Mouse (Mus musculus) gastrocnemius, postnatal 10 days (tissue): ENCODE results near the gene Ganab. TPM values are rescaled to one million over a fixed set of nuclear protein-coding genes. Genes with fewer than 3 reads are reported as not detected.
"Not testable (repeated sequence)": the region's sequence is repeated elsewhere in the genome, so short reads cannot be mapped to it uniquely, and the experiment has no call there.

Experiments used
- DNase-seq: peaks from one replicate; pipeline ENCODE4 v3.0.0; 2021; ENCODE audit warnings: mixed read lengths
- total RNA-seq, 2 experiments: library from RNA; stranded (reverse); gene quantifications; 2 replicates each; pipeline ENCODE4 v1.2.3; 2021

Ganab gene
- total RNA-seq, 2 experiments from 2014 or later = 42.1 to 58.8 TPM

DNA sequence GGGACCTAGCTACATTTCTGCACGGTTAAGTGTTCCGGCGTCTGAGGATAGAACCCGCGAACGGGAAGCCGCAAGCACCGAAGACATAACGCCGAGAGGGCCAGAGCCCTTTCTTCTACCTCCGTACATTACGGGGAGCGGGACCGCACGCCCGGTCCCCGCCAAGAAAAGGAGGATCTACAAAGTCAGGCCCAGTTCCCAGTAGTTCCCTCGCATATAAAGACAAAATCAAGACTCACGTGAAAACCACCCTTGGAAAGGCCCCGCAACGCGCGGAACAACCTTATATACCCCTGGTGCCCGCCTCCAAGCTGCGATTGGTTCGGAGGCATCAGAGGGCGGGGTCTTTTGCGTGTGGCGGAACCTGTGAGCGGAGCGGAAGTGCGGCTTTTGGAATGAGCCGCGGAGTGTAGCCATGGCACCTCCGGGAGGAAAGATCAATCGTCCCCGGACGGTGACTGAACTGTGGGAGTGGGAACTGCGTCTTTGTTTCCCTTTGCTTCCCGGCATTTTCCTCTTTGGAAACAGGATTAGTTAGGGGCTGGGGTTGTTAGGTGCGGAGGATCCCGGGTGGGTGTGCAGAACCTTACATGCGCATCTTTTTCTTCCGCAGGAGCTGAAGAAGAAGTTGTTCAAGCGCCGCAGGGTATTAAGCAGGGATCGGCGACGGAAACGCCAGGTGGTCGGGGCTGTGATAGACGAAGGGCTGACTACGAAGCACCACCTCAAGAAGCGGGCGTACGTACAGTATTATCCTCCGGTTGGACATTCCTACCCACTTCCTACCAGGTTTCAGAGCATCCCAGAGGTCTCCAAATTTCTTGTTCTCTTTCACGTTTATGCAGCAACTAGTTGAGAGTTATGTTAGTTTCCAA, 9.1 kb upstream of the Ganab start, which contains the start of the genes 1810009A15Rik and Gm49416:
1810009A15Rik (plus strand) TSS at position 343 of the 875 bp plus-strand sequence.
Gm49416 (plus strand) TSS at position 416 of the 875 bp plus-strand sequence.
- DNase-seq = peak; percentile 91

DNA sequence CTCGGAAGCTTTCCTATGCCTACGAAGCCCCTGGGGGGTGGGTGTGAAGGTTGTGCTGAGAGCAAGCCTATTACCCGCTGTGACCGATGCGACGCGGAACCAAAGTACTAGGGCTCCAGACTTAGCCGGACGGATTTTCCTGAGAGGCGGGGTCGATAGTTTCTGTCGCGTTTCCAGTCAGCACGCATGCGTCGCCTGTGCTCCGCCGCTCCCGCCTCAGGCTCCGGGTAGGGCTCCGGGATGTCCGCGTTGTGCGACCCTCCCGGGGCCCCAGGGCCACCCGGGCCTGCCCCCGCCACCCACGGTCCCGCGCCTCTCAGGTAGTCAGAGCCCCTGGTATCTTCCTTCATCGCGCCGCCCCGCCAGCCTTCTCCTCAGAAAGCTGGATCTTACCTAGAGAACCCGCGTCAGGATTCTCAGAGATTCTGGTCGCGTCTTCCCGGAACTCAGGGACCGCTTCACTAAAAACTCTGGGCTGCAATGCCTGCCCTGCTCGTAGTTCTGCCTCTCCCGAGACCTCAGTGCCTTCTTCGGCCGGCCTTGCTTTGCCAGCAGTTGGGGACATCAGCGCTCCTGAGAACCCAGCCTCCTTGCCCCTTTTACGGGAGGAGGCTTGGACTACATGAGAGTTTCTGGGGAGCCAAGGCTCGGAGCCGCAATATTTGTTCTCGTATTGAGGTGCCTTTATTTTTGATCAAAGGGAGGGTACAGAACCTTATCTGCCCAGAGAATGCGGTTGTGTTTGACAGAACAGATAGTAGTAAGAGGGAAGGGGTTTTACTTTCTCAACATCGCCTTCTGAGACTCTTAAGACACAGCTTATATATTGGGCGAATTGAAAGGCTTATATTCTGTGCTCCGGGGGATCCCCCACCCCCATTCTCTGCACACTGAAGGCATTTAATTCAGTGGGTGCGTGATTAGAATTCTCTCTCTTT, 4.8 kb upstream of the Ganab start, which contains the start of gene Ints5:
Ints5 (plus strand) TSS at position 177 of the 938 bp plus-strand sequence.
- peak; percentile 80 for DNase-seq

DNA sequence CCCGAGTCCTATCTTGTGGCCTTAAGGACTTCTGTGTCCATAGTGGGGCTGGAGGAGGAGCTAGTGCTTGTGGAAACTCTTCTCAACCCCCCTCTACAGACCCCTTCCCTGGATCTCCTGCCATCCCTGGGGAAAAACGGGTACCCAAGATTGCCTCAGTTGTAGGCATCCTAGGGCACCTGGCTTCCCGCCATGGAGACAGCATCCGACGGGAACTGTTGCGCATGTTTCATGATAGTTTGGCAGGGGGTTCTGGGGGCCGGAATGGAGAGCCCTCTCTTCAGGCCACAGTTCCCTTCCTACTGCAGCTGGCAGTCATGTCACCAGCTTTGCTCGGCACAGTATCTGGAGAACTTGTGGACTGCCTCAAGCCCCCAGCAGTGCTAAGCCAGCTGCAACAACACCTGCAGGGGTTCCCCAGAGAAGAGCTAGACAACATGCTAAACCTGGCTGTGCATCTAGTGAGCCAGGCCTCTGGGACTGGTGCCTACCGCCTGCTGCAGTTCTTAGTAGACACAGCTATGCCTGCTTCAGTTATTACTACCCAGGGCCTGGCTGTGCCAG, 2.4 kb upstream of the Ganab start:
- no peak for DNase-seq

DNA sequence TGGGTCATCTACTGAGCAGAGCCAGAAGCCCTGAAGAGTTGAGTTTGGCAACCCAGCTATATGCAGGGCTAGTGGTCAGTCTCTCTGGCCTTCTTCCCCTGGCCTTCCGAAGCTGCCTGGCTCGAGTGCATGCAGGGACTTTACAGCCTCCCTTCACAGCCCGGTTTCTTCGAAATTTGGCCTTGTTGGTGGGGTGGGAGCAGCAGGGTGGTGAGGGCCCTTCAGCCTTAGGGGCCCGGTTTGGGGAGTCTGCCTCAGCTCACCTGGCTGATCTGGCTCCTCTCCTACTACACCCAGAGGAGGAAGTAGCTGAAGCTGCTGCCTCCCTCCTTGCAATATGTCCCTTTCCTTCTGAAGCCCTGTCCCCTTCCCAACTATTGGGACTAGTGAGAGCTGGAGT, 1.6 kb upstream of the Ganab start:
- not testable (repeated sequence) for DNase-seq

DNA sequence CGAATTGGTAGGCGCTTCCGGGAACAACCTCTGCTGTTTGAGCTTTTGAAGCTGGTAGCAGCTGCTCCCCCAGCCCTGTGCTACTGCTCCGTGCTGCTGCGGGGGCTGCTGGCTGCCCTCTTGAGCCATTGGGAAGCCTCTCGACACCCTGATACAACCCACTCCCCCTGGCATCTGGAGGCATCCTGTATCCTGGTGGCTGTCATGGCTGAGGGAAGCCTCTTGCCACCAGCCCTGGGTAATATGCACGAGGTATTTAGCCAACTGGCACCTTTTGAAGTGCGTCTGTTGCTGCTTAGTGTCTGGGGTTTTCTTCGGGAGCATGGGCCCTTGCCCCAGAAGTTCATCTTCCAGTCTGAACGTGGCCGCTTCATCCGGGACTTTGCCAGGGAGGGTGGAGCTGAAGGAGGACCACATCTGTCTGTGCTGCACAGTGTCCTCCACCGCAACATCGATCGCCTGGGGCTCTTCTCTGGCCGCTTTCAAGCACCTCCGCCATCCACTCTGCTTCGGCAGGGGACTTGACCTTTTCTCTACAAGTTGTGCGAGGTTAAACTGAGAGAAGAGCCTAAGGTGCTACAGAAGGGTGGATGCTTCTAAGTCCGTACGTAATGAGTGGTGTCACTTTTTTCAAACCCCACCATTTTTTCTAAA, 533 bp upstream of the Ganab start:
- peak; percentile 58 for DNase-seq

DNA sequence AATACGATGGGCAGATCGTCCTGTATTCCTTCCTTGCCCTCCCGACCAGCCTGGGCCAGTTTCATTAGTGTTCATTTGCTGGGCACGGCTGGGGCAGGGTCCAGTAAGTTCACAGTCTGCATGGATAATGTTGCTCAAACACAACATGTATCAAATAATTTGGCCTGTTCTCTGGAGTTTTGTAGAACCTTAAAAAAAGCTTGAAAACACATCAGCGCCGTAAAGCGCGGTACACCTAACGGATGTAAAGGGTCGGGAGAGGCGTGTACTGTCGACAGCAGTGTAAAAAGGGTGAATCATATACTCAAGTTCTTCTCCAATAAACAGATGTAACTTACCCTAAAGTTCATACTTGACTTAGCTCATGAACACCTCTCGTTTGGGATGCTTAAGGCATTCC, 705 bp downstream of the Ganab start:
- no peak for DNase-seq

DNA sequence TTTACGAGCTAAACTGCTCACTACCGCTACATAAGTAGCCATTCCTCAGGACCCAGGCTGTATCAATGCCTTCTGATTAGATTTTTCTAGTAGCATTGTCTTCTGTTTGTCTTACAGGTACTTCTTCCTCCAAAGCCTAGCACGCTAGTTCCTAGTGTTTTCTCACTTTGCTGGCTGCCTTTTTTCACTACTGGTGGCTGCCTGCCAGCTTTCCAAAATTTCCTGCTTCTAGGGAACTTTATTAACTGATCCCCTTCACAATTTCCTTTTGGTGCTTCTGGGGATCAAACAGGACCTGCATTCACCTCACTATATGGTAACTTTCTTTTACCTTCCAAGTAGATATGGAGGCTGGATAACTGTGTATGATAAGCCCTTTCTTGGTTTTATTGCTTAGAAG, 1.2 kb downstream of the Ganab start:
- no peak for DNase-seq

DNA sequence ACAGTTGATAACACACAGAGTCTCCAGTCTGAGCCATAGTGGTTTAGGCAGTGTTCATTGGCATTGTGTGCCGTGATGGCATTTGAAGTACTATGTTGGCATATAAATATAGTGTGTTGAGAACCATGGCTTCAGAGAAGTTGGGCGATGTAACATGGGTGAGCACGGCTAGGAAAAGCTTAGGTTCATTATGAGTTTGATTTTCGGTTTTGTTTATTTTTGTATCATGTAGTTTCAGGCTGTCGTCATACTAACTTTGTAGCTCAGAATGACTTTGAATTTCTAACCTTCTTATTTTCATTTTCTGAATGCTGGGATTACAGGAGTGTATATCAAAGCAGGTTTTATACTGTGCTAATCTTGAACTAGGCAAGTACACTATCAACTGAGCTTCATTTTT, 5.5 kb downstream of the Ganab start:
- no peak for DNase-seq

DNA sequence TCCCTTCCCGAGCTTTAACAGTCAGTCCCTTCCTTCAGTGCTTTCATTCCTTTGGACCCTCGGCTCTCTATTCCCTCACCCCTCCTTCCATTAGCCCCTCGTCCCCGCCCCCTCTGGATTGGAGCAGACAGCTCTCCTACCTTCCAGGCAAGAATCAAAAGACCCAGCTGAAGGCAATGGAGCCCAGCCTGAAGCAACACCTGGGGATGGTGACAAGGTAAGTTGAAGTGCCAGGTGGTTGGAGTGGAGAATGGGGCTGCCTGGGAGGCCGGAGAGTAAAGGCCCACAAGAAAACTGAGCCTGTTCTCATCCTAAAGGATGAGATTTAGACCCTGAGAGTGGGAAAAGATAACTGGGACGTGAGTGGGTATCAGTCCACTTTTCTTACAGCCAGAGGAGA, 10.7 kb downstream of the Ganab start:
- DNase-seq = no peak

DNA sequence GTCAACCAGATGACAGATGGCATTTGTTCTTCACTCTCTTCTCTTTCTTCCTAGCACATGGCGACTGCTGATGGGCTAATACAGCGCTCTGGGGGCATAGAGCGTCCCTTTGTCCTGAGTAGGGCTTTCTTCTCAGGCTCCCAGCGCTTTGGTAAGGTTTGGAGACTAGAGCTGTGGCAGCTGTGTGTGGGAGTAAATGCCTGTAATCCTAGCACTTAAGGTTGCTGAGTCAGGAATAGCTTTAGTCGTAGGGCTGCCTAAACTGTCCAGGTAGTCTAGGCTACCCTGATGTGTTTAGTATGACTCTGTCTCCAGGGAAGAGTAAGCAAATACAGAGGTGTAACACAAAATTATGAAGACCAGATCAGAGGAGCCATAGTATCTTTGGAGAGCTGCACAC, 13.9 kb downstream of the Ganab start:
- DNase-seq = no peak

DNA sequence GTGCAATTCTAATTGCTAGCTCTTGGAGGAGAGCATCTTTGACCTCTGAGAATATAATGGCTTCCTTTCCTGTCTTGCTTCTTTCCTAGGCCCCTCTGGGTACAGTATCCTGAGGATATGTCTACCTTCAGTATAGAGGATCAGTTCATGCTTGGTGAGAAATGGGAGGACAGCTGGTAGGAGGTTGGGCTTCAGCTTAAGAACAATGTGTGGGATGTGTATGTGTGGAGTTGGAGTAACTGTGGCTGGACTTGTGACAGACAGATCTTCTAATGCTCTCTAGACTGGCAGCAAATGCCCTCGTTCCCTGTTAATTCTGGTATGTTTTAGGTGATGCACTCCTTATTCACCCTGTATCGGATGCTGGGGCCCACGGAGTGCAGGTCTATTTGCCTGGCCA, 16.3 kb downstream of the Ganab start:
- DNase-seq = no peak

DNA sequence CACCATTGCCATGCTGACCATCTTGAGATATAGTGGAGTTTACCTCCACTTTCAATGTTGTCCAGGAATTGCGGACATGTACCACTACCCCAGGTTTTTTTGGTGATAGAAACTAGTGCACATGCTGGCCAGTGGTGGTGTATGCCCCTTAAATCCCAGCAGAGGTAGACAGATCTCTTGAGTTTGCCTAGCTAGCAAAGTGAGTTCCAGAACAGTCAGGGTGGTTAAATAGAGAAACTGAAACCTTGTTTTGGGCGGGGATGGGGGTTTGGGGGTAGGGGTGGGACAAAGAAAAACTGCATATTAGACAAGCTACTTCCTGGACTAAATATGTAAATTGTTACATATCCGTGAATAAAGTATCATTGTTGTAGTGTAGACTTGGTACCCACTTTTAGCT, 21.1 kb downstream of the Ganab start:
- DNase-seq = no peak

DNA sequence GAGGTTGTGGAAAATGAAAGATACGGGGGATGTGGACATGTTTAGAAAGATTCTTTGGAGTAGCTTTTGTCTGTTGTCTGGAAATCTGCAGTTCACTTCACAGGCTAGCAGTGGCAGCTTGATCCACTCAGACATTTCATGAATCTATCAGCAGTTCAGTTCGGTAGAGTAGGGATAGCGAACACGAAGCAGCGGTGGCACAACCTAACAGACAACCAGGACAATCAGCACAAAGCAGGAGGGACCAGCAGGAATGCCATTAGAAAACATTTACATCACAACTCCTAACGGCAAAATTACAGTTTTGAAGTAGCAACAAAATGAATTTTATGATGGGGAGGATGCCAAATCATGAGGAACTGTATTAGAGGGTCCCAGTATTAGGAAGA, 21.8 kb downstream of the Ganab start:
- DNase-seq = no peak

DNA sequence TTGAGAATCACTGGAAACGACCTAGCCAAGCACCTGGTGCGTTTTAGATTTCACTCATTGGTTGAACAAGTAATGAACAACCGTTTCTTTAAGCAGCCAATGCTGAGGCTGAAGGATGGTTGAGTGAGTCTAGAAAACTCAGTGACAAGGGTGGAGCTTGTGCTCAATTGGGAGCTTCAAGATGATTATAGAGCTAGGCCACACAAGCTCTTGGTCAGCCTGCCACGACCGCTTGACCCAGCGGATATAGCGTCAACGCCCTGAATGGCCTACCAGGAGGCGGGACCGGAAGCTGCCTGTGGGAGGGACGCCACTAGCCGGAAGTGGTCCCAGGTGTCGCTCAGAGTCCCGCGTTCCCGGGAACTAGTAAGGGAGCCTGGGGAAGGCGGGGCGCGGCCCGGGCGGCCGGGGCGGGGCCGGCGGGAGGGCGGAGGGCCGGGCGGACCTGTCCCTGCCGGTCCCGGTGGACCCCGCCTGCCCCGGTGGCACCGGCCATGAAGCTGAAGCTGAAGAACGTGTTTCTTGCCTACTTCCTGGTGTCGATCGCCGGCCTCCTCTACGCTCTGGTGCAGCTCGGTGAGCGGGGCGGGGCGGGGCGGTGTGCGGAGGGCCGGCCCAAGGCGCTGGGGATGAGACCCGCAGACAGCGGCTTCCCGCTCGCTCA, 22.3 kb downstream of the Ganab start, which contains the start of gene B3gat3:
B3gat3 (plus strand) TSS at position 302 of the 664 bp plus-strand sequence.
- peak; percentile 94 for DNase-seq

DNA sequence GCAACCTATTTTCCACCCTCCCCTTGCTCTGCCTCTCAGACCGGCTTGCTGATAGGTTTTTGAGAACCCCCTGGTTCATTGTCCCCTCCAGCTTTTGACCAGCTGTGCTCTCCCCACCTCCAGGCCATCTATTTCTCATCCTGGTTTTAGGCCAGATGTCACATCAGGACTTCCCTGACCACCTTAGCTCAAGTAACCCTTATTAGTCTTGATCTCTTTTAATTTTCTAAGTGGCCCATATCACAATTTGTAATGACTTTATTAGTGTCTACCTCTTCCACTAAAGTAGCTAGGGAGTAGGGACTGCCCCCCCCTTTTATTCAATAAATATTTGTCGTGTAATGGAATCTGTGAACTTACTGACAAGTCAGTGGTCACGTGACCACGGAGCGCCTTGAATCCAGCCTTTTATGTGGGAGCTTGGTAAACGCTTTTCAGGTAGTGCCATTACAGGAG, 23.0 kb downstream of the Ganab start:
- DNase-seq = no peak

DNA sequence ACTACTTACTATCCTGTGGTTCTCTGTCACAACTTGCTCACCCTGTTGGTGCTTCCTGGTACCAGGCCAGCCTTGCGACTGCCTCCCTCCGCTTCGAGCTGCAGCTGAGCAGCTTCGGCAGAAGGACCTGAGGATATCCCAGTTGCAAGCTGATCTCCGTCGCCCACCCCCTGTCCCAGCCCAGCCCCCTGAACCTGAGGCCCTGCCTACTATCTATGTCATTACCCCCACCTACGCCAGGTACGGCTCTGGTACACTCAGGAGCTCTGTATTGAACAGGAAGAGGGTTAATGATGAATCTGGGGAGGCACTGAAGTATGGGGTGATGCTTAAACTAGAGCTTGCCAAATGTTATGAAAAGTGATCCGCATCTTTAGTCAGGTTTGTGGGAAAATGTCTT, 23.9 kb downstream of the Ganab start:
- no peak for DNase-seq

DNA sequence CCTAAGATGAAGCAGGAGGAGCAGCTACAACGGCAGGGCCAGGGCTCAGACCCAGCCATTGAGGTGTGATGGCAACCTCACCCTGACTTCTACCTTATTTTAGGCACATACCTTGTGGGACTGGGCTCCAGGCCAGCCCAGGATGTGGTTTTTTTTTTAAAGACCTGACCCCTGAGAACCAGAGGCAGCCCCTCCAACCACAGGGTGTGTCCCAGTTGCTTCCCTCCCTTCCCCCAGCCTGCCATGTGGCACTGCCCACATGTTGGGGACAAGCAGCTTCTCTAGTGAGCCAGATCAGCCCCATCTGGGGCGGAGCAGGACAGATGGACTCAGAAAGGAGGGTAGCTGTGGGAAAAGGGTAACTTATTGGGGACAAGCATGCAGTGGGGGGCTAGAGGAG, 28.9 kb downstream of the Ganab start:
- DNase-seq = no peak

DNA sequence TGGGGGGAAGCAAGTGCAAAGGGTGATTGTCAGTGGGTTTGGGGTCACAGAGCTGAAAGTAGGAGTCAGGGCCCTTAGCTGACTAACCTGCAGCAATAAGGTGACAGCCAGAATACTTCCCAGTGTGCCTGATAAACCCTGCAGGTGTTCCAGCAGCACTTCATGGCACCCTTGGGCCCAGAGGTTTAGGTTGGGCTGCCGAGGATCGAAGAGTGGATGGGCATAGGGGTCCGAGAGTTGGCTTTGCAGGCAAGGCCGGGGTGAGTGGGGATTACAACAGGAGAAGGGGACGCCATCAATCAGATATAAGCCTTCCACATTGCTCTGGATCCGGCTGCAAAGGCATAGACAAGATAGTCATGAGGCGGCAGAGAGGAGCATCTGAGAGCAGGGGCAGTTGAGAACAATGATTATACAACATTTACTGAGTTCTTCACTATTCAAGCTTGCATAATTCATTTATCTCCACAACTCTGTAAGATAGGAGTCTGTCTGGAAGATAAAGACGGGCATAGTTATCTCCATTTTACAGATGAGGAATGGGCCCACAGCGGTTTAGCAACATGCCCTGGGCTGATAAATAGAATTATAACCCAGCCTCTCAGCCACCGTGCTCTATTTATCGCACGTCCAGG, 30.1 kb downstream of the Ganab start:
- no peak for DNase-seq

DNA sequence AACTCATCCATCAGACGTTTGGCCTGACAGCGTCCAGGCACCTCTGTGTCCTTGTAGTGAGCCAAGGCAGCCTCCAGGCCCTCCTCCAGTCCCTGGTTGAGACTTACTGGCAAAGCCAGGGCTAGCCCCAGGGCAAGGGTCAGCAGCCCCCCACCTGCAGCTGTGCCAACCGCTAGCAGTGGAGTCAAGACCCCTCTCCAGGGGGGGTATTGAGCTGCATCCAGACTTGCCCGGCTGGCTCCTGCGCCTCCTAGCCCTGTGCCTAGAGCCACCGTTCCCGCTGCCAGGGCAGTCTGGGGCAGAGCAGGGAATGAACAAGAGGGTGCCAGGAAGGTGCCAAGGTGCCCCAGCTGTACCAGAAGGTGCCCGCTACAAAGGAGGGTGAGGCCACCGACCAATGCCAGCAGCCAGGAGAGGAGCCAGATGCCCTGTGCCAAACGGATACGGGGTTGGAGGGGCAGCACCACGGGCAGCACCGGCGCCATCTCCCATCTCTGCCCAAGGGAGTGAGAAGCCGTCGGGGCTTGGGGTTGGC, 30.9 kb downstream of the Ganab start:
- DNase-seq = no peak
